Mouse (Mus musculus) intestine, embryonic 14.5 days (tissue): ENCODE results near the gene Hecw2. TPM values are rescaled to one million over a fixed set of nuclear protein-coding genes. Genes with fewer than 3 reads are reported as not detected.

Experiments
- ATAC-seq: fragments of 200-750 bp; cut with Nextera tagmentation; replicated peaks from 2 replicates; pipeline ENCODE4 v1.8.0; 2017; ENCODE audit warnings: low read depth, moderate number of reproducible peaks, moderate TSS enrichment, moderate library complexity; ENCODE audit not compliant: low FRiP score, low TSS enrichment
- DNase-seq: peaks from one replicate; pipeline ENCODE4 v3.0.0-alpha.2; 2018; ENCODE audit warnings: low spot score
- H3K27ac ChIP-seq: fragments of 300-500 bp; sonication (generic); 2 replicates; pipeline ENCODE4 v1.5.1; 2014; ENCODE audit warnings: low read depth, mild to moderate bottlenecking, control low read depth
- H3K27me3 ChIP-seq: fragments of 300-500 bp; sonication (generic); replicated peaks from 2 replicates; pipeline ENCODE4 v1.6.1; 2014; ENCODE audit warnings: low read length, control low read depth; ENCODE audit not compliant: control insufficient read depth, insufficient read depth
- H3K36me3 ChIP-seq: fragments of 300-500 bp; sonication (generic); 2 replicates; pipeline ENCODE4 v1.6.1; 2014; ENCODE audit warnings: low read length, control low read depth; ENCODE audit not compliant: control insufficient read depth, insufficient read depth
- H3K4me1 ChIP-seq: fragments of 300-500 bp; sonication (generic); replicated peaks from 2 replicates; pipeline ENCODE4 v1.6.1; 2014; ENCODE audit warnings: low read length, control low read depth, mixed read lengths; ENCODE audit not compliant: control insufficient read depth, insufficient read depth
- H3K4me2 ChIP-seq: fragments of 300-500 bp; sonication (generic); 2 replicates; pipeline ENCODE4 v1.6.1; 2014; ENCODE audit warnings: low read length
- H3K4me3 ChIP-seq: fragments of 300-500 bp; sonication (generic); 2 replicates; pipeline ENCODE4 v1.5.1; 2014; ENCODE audit warnings: low read depth, low read length, control low read depth, mixed read lengths
- H3K9ac ChIP-seq: fragments of 300-500 bp; sonication (generic); 2 replicates; pipeline ENCODE4 v1.6.1; 2014; ENCODE audit warnings: mild to moderate bottlenecking, low read length
- H3K9me3 ChIP-seq: fragments of 300-500 bp; sonication (generic); 2 replicates; pipeline ENCODE4 v1.6.1; 2016; ENCODE audit warnings: low read length, control low read depth; ENCODE audit not compliant: control insufficient read depth
- WGBS: fragments of 180-500 bp; shearing (Covaris S2); extraction: QIAGEN DNeasy Blood & Tissue Kit; methylation state at CpG from one replicate; pipeline ENCODE4 v1.1.7; 2014; 5-methylcytosine and 5-hydroxymethylcytosine counted together
- polyA plus RNA-seq: library from polyadenylated mRNA; unstranded; fragments of >200 nt; fragmentation: Nextera tagmentation; extraction: Ambion mirVana; gene quantifications from 2 replicates; pipeline ENCODE4 v1.2.1, GENCODE M21; 2014

Hecw2 gene
- polyA plus RNA-seq, 1 experiment from 2014 or later, result 1.6 TPM

DNA sequence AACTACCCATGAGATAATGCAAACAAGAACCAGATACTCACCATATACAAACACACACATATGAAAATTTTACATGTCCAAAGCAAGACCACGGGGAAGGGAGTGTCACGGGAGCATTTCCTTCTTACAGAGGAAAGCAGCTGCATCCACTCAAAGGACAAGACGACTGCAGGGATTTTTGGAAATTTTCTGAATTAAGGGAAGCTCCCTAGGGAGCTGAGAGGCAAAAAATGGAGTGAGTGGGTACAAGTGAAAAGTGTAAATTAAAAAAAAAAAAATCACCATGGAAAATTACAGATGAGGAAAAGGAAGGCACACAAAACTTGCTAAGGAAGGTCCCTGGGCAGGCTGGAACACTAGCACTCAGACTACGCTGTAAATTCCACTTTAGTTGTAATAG lies 353.9 kb downstream of the Hecw2 start:
- 0 out of 2 replicates have a peak, but pooled peaks cover 5% of the 10 kb centered on the region for H3K4me1 ChIP-seq
- no peaks in the 10 kb centered on the region for H3K9me3 ChIP-seq
- no peak overlapping the region for H3K4me2 ChIP-seq
- no peaks in the 10 kb centered on the region for H3K36me3 ChIP-seq
- no peak overlapping the region for H3K27ac ChIP-seq
- DNase-seq (no peak), ATAC-seq (no peak)
- no peaks in the 10 kb centered on the region for H3K27me3 ChIP-seq
- no peak overlapping the region for H3K9ac ChIP-seq
- H3K4me3 ChIP-seq, result no peak overlapping the region
- WGBS, result 38% methylated on average over 4 of the region's 4 CpGs

DNA sequence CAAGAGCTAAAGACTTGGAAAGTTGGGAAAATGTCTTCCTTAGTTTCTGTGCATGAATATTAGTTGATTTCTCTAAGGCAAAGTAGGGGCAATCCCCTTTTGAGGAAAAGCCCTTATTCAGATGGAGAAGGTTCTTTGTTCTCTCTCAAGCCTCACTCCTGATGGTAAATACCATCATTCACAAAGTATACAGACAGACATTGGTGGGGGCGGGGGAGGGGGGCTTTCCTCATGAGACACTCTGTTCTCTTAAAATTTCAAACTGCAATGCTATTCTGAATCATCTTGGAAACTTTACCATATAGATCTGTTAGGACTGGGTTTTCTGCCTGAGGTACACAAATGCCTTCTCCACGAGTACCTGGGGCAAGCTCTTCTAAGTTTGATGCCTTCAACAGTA lies 355.6 kb downstream of the Hecw2 start:
- Histone ChIP-seq H3K9me3 (no peaks in the 10 kb centered on the region), H3K4me3 (no peak overlapping the region), H3K27me3 (no peaks in the 10 kb centered on the region), H3K36me3 (no peaks in the 10 kb centered on the region), H3K4me1 (0 out of 2 replicates have a peak, but pooled peaks cover 5% of the 10 kb centered on the region), H3K27ac (no peak overlapping the region), H3K4me2 (no peak overlapping the region), H3K9ac (no peak overlapping the region)
- WGBS, result 59% methylated on average over 2 of the region's 2 CpGs
- DNase-seq, result no peak
- ATAC-seq, result no peak

DNA sequence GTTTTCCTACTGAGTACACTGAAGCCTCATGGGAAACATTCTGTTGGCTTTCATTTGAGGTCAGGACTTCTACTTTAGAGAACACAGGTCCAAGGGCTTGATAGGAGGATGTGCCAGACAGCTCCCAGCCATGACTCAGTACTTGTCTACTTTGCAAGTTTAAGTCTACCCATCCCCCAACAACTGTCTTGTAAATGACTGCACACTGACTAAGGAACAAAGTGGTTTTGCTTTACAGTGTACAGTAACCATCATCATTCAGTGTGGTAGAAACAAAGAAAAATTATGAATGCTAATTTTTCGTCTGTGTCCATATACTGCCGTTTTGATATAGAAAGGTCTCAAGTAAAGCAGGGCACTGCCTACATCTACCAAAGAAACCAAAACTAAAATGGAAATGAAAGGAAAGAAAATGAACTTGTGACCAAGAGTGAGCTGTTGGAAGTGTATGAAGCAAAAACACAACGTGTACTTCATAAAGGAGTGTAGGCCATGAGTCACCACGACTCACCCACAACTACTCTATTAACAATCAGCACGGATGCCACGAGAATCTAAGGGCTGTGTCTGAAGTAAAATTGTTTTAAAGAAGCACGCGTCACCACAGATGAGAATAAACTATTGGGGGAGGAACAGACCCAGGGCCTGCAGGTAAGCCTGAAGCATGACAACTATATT lies 356.6 kb downstream of the Hecw2 start:
- 88% methylated on average over 8 of the region's 8 CpGs for WGBS
- no peak overlapping the region for H3K9ac ChIP-seq
- 0 out of 2 replicates have a peak, but pooled peaks cover 5% of the 10 kb centered on the region for H3K4me1 ChIP-seq
- no peak overlapping the region for H3K27ac ChIP-seq
- H3K9me3 ChIP-seq, result no peaks in the 10 kb centered on the region
- DNase-seq (no peak), ATAC-seq (no peak)
- H3K36me3 ChIP-seq, result no peaks in the 10 kb centered on the region
- no peaks in the 10 kb centered on the region for H3K27me3 ChIP-seq
- no peak overlapping the region for H3K4me2 ChIP-seq
- no peak overlapping the region for H3K4me3 ChIP-seq

DNA sequence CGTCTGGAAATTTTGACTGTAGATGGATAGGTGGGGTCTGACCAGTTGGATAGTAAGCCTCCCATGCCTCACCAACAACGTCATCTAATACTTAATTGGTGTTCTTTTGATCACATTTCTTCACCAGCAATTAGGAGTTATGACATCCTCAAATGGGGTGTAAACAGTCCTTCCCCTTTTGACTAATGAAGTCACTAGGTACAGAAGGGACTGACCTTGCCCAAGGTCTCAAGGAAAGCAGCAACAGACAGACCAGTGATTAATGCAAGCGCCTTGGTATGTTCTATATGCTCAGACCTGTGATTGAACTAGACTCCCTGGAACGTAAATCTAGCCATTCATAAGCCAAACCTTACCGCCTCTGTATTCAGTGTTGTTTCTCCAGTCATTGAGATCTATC lies 364.7 kb downstream of the Hecw2 start:
- ATAC-seq (no peak), DNase-seq (no peak)
- WGBS, result 83% methylated on average over 5 of the region's 5 CpGs
- Histone ChIP-seq H3K9ac (no peak overlapping the region), H3K27ac (no peak overlapping the region), H3K4me2 (no peak overlapping the region), H3K4me3 (no peak overlapping the region), H3K4me1 (no peaks in the 10 kb centered on the region), H3K27me3 (no peaks in the 10 kb centered on the region), H3K36me3 (no peaks in the 10 kb centered on the region), H3K9me3 (no peaks in the 10 kb centered on the region)

DNA sequence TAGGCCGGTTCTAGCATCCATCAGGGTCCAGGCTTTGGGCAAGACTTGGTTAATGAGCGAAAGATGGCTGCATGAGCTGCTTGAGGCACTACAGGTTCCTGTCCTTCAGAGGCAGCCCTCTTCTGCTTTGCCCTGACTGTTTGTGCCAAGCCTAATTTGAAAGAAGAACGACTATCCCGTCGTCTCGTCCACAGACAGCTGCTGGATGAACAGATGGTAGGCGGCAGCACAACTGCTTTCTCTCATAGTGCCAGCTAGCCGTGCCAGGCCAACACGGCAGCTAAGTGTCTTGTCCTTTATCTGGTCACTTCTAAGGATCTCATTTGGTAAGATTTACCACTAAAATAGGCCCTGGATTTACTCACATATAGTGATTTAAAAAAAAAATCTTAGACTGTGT lies 365.9 kb downstream of the Hecw2 start:
- Histone ChIP-seq H3K9ac (no peak overlapping the region), H3K27me3 (no peaks in the 10 kb centered on the region), H3K4me1 (peaks cover 2% of the 10 kb centered on the region), H3K4me3 (no peak overlapping the region), H3K9me3 (no peaks in the 10 kb centered on the region), H3K36me3 (no peaks in the 10 kb centered on the region), H3K27ac (no peak overlapping the region), H3K4me2 (no peak overlapping the region)
- ATAC-seq, result no peak
- DNase-seq, result no peak
- WGBS, result 77% methylated on average over 9 of the region's 9 CpGs

DNA sequence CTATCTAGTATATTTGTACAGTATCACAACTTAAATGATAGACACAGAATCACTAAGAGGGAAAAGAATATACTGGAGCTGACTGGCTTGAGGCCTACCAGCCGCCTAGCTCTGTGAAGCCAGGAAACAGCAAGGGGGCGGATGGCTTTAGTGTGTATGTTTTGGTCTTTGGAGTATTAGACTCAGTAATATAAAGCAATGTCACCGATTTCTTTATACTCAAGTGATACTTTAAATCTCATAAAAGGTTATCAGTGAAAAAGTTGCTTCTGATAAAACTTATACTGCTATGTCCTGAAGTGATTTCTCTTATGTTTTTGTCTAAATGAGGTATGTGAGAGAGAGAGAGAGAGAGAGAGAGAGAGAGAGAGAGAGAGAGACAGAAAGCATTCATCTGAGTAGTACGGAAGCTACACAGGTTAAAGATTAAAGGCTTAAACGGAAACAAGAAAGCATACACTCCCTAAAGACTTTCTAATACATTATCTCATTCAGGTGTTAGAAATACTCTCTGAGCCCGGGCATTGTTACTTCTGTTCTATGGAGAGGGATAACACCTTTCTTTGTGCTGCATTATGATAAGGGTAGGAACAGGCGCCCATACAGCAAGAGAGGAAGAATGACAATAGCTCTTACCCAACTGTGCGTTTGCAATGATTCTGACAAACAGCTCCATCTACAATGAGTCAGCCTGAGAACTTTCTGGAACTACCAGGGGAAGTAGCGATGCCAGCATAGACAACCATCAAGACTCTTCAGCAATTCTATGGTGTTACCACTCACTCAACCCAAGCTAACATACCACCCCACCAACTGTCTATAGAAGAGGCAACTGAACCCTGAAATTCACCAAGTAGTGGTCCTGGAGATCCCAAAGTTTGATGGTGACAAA lies 370.3 kb downstream of the Hecw2 start:
- peaks cover 9% of the 10 kb centered on the region for H3K4me1 ChIP-seq
- DNase-seq, result no peak
- WGBS, result 86% methylated on average over 9 of the region's 9 CpGs
- no peaks in the 10 kb centered on the region for H3K9me3 ChIP-seq
- no peak overlapping the region for H3K27ac ChIP-seq
- H3K4me3 ChIP-seq, result no peak overlapping the region
- no peaks in the 10 kb centered on the region for H3K27me3 ChIP-seq
- no peak for ATAC-seq
- no peak overlapping the region for H3K9ac ChIP-seq
- H3K4me2 ChIP-seq, result no peak overlapping the region; the same call in 1 of the 2 replicates
- H3K36me3 ChIP-seq, result no peaks in the 10 kb centered on the region

DNA sequence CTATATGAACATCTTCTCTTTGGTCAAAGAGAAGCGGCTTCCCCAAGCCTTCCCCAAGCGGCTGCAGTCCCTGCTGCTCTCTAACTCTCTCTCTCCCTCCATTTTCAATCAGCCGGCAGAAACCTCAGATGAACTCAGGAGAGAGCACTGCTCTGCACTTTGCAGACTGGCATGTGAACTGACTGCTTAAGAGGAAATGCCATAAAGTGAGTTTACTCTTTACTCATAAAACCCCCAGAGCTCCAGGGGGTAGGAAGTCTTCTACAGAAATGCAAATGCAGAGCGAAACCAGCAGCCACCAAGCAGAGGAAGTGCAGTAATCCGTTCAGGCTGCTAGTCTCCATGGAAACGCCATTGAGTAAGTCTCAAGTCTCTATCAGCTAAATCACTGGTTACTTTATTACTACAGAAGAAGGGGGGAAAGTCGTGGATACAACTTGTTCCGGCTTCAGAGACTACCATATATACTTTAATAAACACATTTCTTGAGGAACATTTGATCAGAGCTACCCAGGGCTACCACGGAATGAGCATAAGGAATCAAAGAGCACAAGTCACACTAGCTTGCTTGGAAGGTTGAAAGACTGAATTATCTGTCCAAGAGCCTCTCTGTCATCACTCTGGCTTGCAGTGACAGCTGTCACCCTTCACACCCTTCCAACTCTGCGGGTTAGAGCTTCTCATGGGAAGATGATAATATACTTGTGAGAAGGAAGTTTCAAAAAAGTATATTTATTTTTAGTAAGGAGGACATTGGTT lies 371.1 kb downstream of the Hecw2 start:
- DNase-seq, result peak; percentile 57

DNA sequence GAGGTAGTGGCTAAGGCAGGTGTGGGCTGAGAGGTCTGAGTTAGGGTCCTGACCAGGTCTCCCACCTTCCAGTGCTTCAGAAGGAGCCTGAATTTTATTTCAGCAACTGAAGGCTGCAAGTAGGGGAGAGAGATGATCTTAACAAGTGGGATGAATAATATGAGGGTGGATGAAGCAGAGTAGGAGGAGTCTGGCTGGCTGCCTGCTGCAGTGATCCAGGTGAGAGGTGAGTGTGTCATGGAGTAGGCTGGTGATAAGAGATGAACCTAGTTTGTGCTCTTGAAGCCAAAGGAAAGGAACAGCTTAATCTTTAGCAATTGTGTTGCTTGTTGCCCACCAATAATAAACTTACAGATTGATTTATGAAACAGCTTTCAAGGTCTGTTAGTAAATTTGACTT lies 373.0 kb downstream of the Hecw2 start:
- Histone ChIP-seq H3K27me3 (no peaks in the 10 kb centered on the region), H3K9ac (no peak overlapping the region), H3K36me3 (no peaks in the 10 kb centered on the region), H3K27ac (no peak overlapping the region), H3K4me3 (no peak overlapping the region), H3K9me3 (no peaks in the 10 kb centered on the region), H3K4me1 (peaks cover 9% of the 10 kb centered on the region), H3K4me2 (no peak overlapping the region)
- no peak for DNase-seq
- ATAC-seq, result no peak

More for the DNA sequence above, 371.1 kb downstream of the Hecw2 start:
- ATAC-seq, result peak; percentile 77
- Histone ChIP-seq H3K4me2 (peak overlapping the region; percentile 40), H3K27me3 (no peaks in the 10 kb centered on the region), H3K9me3 (no peaks in the 10 kb centered on the region), H3K36me3 (no peaks in the 10 kb centered on the region), H3K4me3 (peak overlapping the region; percentile 20), H3K27ac (no peak overlapping the region; the same call in 1 of the 2 replicates), H3K9ac (no peak overlapping the region), H3K4me1 (peaks cover 9% of the 10 kb centered on the region)
- WGBS, result 9% methylated on average over 10 of the region's 10 CpGs
